Mouse (Mus musculus): Measurements from ENCODE around the gene Gzmc. TPM values are rescaled to one million over a fixed set of nuclear protein-coding genes. Genes with fewer than 3 reads are reported as not detected.

Gzmc gene
- not detected for total RNA-seq (2023)

GRCm38 (mm10) chr14:56234556-56234955 is at the start of gene Gzmc:
Gene Gzmc, minus strand, starts transcription at chr14:56234656.

GRCm38 (mm10) chr14:56262153-56262552 is 27.7 kb upstream of the Gzmc start, which contains the start of gene Gzmb:
Gene Gzmb, minus strand, starts transcription at chr14:56262260.

GRCm38 (mm10) chr14:56211317-56211716 is 23.1 kb downstream of the Gzmc start, which contains the start of gene Gzmf:
Gene Gzmf, minus strand, starts transcription at chr14:56211417.

Other genes with a start within 250 kb of the Gzmc start
- not detected for gene Mcpt1, start 216.7 kb downstream of the Gzmc start, total RNA-seq (2023)
- gene Mcpt9, start 204.2 kb downstream of the Gzmc start, total RNA-seq (2023): not detected
- gene Mcpt2, start 192.6 kb downstream of the Gzmc start, total RNA-seq (2023): not detected
- gene Mcpt4, start 172.3 kb downstream of the Gzmc start, total RNA-seq (2023): not detected
- 100 to 1,000 TPM; 123 to 204 TPM for gene Mcpt8, start 149.4 kb downstream of the Gzmc start, total RNA-seq (2023)
- 100 to 1,000 TPM; 166 to 198 TPM for gene Ctsg, start 132.1 kb downstream of the Gzmc start, total RNA-seq (2023)
- gene Gzme, start 114.0 kb downstream of the Gzmc start, total RNA-seq (2023): not detected
- not detected for gene Gzmd, start 102.0 kb downstream of the Gzmc start, total RNA-seq (2023)
- not detected for gene Gzmg, start 75.1 kb downstream of the Gzmc start, total RNA-seq (2023)
- gene Gzmn, start 60.1 kb downstream of the Gzmc start, total RNA-seq (2023): not detected
- not detected for gene Gzmf, start 23.2 kb downstream of the Gzmc start, total RNA-seq (2023)
- under 1 TPM in 1 of 2 experiments, not detected in 1; 0.62 TPM for gene Gzmb, start 27.6 kb upstream of the Gzmc start, total RNA-seq (2023)
- gene Atp12a, start 130.4 kb upstream of the Gzmc start, total RNA-seq (2023): not detected
- under 1 TPM; 0.35 to 0.58 TPM for gene Rnf17, start 167.9 kb upstream of the Gzmc start, total RNA-seq (2023)

All from neutrophil, adult 59 days (primary cell).